Mouse (Mus musculus) megakaryocyte progenitor cell, adult 5-6 weeks (primary cell): Measurements from ENCODE around the gene Lamtor2. TPM values are rescaled to one million over a fixed set of nuclear protein-coding genes. Genes with fewer than 3 reads are reported as not detected.

ENCODE experiments used
- ATAC-seq: replicated peaks from 2 replicates; pipeline ENCODE4 v1.8.0; 2016; ENCODE audit warnings: mild to moderate bottlenecking, moderate TSS enrichment, inconsistent platforms; ENCODE audit not compliant: poor library complexity
- total RNA-seq, 2 experiments: library from RNA; stranded (forward) in 1 of 2; stranded (reverse) in 1 of 2; fragments of 157-497, 149-512 nt in 1 of 2; fragments of 200-1000 nt in 1 of 2; gene quantifications; 2 replicates each; pipeline versions ENCODE4 v1.2.3 to v1.2.4; 2015 to 2017

Gene Lamtor2
- total RNA-seq, 2 experiments from 2014 or later, result 46.4 to 115 TPM

DNA sequence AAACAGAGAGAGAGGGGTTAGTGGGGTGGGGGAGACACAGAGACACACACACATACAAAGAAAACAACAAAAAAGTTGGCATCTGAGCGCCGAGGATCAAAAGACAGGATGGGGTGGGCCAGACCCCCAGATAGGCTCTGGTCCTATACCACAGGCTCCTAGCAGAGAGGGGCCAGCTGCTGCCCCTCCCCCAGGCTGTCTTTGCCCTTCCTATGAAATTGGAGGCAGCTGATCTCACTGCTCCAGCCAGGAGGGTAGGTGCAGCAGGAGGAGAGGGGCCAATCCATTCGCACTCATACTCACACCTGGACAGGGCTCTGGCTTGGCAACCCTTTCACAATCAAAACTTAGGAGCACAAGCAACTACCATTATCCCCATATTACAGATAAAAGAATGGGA lies 43.6 kb downstream of the Lamtor2 start:
- no peak for ATAC-seq

DNA sequence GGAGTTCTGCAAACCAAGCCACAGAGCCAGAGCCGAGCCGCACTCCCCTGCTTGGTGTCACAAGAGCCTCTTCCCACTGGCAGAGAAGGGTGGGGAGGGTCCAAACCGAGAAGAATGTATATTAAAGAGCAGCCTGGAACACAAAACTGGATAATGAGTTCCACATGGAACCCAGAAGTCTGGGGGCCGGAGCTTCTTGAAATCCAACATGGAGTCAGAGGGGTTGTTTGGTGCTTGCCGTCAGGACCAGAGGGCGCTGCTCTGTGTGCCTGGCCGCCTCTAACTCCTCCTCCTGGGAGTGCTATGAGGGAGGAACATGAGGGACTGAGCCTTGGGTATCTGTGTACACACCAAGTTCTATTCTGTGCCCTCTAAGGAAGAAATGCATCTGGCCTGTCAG lies 47.1 kb downstream of the Lamtor2 start:
- no peak for ATAC-seq

- no peak for ATAC-seq
These were observed 47.8 kb downstream of the Lamtor2 start for GRCm38 (mm10) chr3:88505081-88505480.

- ATAC-seq, result no peak
These were observed 48.8 kb downstream of the Lamtor2 start for GRCm38 (mm10) chr3:88503881-88504746.

DNA sequence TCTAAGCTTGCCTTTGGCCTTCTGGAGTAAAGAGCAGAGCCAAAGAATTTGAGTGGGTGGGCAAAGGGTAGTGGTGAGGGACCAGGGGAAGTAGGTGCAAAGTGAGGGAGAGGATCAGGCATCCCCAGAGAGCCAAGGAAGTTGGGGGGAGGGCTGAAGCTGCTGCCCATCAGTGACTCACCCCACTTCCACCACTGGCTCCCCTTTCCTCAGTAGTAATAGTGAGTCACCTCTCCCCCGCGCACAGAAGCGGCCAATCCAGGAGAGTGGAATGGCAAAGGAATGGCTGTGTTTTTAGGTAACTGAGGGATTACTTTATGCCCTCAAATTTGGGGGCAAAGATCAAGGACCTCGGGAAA lies 49.4 kb downstream of the Lamtor2 start:
- no peak for ATAC-seq

GRCm38 (mm10) chr3:88502641-88503504 lies 50.0 kb downstream of the Lamtor2 start:
- peak; percentile 92 for ATAC-seq

GRCm38 (mm10) chr3:88502031-88502571 lies 50.8 kb downstream of the Lamtor2 start:
- ATAC-seq, result no peak

DNA sequence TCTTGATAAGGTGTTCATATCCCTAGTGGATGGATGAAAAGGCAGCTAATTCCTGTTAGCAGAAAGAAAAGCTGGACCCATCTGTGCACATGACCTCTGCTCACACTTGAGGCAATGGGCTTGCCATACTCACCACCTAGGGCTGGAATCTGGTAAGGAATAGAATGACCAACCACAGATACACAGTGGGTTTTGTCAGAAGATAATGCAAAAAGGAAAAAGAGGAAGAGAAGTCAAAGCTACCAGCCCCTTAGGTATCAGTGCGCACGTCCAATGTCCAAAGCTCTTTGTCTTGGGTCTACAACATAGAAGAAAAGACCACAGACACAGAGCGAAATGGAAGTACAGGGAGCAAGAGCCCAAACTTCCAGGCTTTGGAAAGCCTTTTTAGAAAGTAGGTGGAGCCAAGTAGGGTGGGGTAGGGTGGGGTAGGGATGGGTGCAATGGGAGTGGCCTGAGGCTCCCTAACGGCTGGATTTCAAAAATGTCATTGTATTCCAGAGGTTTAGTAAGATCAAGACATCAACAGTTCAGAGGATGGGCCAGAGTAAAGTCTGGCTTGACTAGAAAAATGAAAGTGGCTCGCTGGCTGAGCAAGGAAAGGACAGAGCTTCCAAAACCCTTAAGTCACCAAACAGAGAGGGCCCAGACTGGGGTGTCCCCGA lies 51.4 kb downstream of the Lamtor2 start:
- no peak for ATAC-seq

GRCm38 (mm10) chr3:88500655-88501365 lies 52.1 kb downstream of the Lamtor2 start:
- no peak for ATAC-seq

DNA sequence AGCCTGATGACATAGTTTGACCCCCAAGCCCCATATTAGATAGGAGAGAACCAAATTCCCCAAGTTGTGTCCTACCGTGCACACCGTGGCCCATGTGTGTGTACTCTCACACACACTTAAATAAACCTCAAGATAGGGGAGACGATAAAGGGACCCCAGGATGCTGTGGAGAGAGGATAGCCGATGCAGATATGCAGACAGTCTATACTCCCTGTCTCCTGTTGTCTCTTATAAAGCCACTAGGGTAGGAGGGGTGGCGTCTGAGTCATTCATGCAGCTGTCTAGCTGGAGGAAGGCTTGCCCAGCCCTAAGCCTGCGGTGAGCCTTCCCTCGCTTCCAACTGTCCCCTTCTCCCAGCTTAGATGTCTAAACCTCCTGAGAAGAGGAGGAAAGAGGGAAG lies 52.8 kb downstream of the Lamtor2 start:
- ATAC-seq, result no peak

Other genes starting within 250 kb of the Lamtor2 start
- gene Glmp, start 228.1 kb downstream of the Lamtor2 start, total RNA-seq (2015), result 86.5 and 116 TPM in 2 replicates
- 20.2 and 23.9 TPM in 2 replicates for gene Glmp, start 228.1 kb downstream of the Lamtor2 start, total RNA-seq (2017)
- gene Tmem79, start 216.9 kb downstream of the Lamtor2 start, total RNA-seq (2015), result 1.1 and 1.9 TPM in 2 replicates
- gene Tmem79, start 216.9 kb downstream of the Lamtor2 start, total RNA-seq (2017), result 1.3 and 2.3 TPM in 2 replicates
- gene Smg5, start 216.8 kb downstream of the Lamtor2 start, total RNA-seq (2015), result 31.3 and 31.6 TPM in 2 replicates
- 59.8 and 62.6 TPM in 2 replicates for gene Smg5, start 216.8 kb downstream of the Lamtor2 start, total RNA-seq (2017)
- 0.15 TPM in 1 of 2 replicates, not detected in the other for gene Paqr6, start 188.5 kb downstream of the Lamtor2 start, total RNA-seq (2015)
- not detected in 2 replicates for gene Paqr6, start 188.5 kb downstream of the Lamtor2 start, total RNA-seq (2017)
- not detected in 2 replicates for gene Bglap3, start 180.3 kb downstream of the Lamtor2 start, total RNA-seq (2015)
- not detected in 2 replicates for gene Bglap3, start 180.3 kb downstream of the Lamtor2 start, total RNA-seq (2017)
- not detected in 2 replicates for gene Bglap2, start 174.4 kb downstream of the Lamtor2 start, total RNA-seq (2015)
- not detected in 2 replicates for gene Bglap2, start 174.4 kb downstream of the Lamtor2 start, total RNA-seq (2017)
- not detected in 2 replicates for gene Bglap, start 168.6 kb downstream of the Lamtor2 start, total RNA-seq (2015)
- gene Bglap, start 168.6 kb downstream of the Lamtor2 start, total RNA-seq (2017), result not detected in 2 replicates
- gene Pmf1, start 142.7 kb downstream of the Lamtor2 start, total RNA-seq (2015), result 161 and 165 TPM in 2 replicates
- 121 and 129 TPM in 2 replicates for gene Pmf1, start 142.7 kb downstream of the Lamtor2 start, total RNA-seq (2017)
- 10.3 and 11.1 TPM in 2 replicates for gene Slc25a44, start 127.9 kb downstream of the Lamtor2 start, total RNA-seq (2015)
- gene Slc25a44, start 127.9 kb downstream of the Lamtor2 start, total RNA-seq (2017), result 16.2 and 17.9 TPM in 2 replicates
- gene Sema4a, start 91.9 kb downstream of the Lamtor2 start, total RNA-seq (2015), result 32.7 and 43.1 TPM in 2 replicates
- gene Sema4a, start 91.9 kb downstream of the Lamtor2 start, total RNA-seq (2017), result 25.9 and 39.4 TPM in 2 replicates
- gene Lmna, start 43.1 kb downstream of the Lamtor2 start, total RNA-seq (2015), result 2.3 and 2.6 TPM in 2 replicates
- gene Lmna, start 43.1 kb downstream of the Lamtor2 start, total RNA-seq (2017), result 5.8 and 9.8 TPM in 2 replicates
- 3.8 and 3.9 TPM in 2 replicates for gene Mex3a, start 20.7 kb downstream of the Lamtor2 start, total RNA-seq (2015)
- 1.7 and 2.8 TPM in 2 replicates for gene Mex3a, start 20.7 kb downstream of the Lamtor2 start, total RNA-seq (2017)
- gene Rab25, start 4.8 kb downstream of the Lamtor2 start, total RNA-seq (2015), result 0.17 TPM in 1 of 2 replicates, not detected in the other
- gene Rab25, start 4.8 kb downstream of the Lamtor2 start, total RNA-seq (2017), result 0.37 TPM in 1 of 2 replicates, not detected in the other
- gene Ubqln4, start 684 bp upstream of the Lamtor2 start, total RNA-seq (2015), result 42.0 and 49.7 TPM in 2 replicates
- gene Ubqln4, start 684 bp upstream of the Lamtor2 start, total RNA-seq (2017), result 40.6 and 47.5 TPM in 2 replicates
- 438 and 488 TPM in 2 replicates for gene Ssr2, start 22.8 kb upstream of the Lamtor2 start, total RNA-seq (2015)
- gene Ssr2, start 22.8 kb upstream of the Lamtor2 start, total RNA-seq (2017), result 213 and 253 TPM in 2 replicates
- 94.1 and 112 TPM in 2 replicates for gene Arhgef2, start 52.9 kb upstream of the Lamtor2 start, total RNA-seq (2015)
- 55.7 and 88.3 TPM in 2 replicates for gene Arhgef2, start 52.9 kb upstream of the Lamtor2 start, total RNA-seq (2017)
- not detected in 2 replicates for gene Rxfp4, start 100.1 kb upstream of the Lamtor2 start, total RNA-seq (2015)
- not detected in 2 replicates for gene Rxfp4, start 100.1 kb upstream of the Lamtor2 start, total RNA-seq (2017)
- 47.3 and 47.4 TPM in 2 replicates for gene Khdc4, start 132.7 kb upstream of the Lamtor2 start, total RNA-seq (2015)
- gene Khdc4, start 132.7 kb upstream of the Lamtor2 start, total RNA-seq (2017), result 38.1 and 48.1 TPM in 2 replicates
- 13.3 and 19.8 TPM in 2 replicates for gene Rit1, start 163.8 kb upstream of the Lamtor2 start, total RNA-seq (2015)
- 20.2 and 21.4 TPM in 2 replicates for gene Rit1, start 163.8 kb upstream of the Lamtor2 start, total RNA-seq (2017)
- gene Syt11, start 222.1 kb upstream of the Lamtor2 start, total RNA-seq (2015), result 1.1 and 1.5 TPM in 2 replicates
- gene Syt11, start 222.1 kb upstream of the Lamtor2 start, total RNA-seq (2017), result 0.54 and 1.0 TPM in 2 replicates